Mouse (Mus musculus) liver, postnatal 0 days (tissue): ENCODE data around the gene Eif2ak3.

Source experiments
- CTCF ChIP-seq: sonication (generic); IDR thresholded peaks from 2 replicates; pipeline ENCODE4 v1.5.1; 2016; ENCODE audit warnings: antibody characterized with exemption, low read depth
- EP300 ChIP-seq: IDR thresholded peaks from 2 replicates; pipeline ENCODE4 v1.6.1; 2016; ENCODE audit warnings: antibody characterized with exemption, low read depth, mild to moderate bottlenecking

DNA sequence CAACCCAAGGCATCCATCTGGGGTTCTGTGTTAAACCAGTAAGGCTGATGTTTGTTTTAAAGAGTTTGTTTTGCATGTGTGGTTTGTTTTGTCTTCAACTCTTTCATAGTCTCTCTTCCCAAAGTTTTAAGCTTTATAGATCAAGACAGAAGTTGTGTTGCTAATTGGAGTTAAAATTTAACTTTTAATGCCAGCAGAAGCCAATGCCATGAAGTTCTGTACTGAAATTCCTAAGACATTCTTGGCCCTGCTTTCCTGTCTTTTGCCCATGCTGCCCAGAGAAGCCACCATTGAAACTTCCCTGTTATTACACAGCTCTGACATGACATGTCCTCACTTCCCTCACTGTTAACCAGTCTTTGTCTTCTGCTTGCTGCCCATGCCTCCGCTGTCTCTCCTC lies 30.7 kb downstream of the Eif2ak3 start:
- no peak for TF ChIP-seq CTCF
- TF ChIP-seq EP300: no peak
